Mouse (Mus musculus) thymus, postnatal 14 days (tissue): ENCODE data around the gene Paxx.

Experiments
- DNase-seq: peaks from one replicate; pipeline ENCODE4 v3.0.0; 2021

Paxx gene

GRCm38 (mm10) chr2:25460551-25461309 is at the start of gene Paxx:
Gene Paxx (minus strand): TSS chr2:25461094.
- peak; percentile 95 for DNase-seq

- no peak for DNase-seq
Measured at GRCm38 (mm10) chr2:25509912-25510311, 49.0 kb upstream of the Paxx start.

- DNase-seq: peak; percentile 78
Measured at GRCm38 (mm10) chr2:25506964-25507363, 46.1 kb upstream of the Paxx start.

GRCm38 (mm10) chr2:25505860-25506259 is 45.0 kb upstream of the Paxx start:
- DNase-seq: no peak

- DNase-seq: no peak
Measured at GRCm38 (mm10) chr2:25505000-25505399, 44.1 kb upstream of the Paxx start.

- no peak for DNase-seq
Measured at GRCm38 (mm10) chr2:25504538-25504937, 43.6 kb upstream of the Paxx start.

GRCm38 (mm10) chr2:25502726-25503125 is 41.8 kb upstream of the Paxx start:
- no peak for DNase-seq

- peak; percentile 31 for DNase-seq
Measured at GRCm38 (mm10) chr2:25501593-25502486, 40.9 kb upstream of the Paxx start, which contains the start of gene C8g. Gene C8g (minus strand): TSS chr2:25501719.

GRCm38 (mm10) chr2:25500576-25501405 is 39.9 kb upstream of the Paxx start, which contains the start of gene Fbxw5:
Gene Fbxw5 (plus strand): TSS chr2:25500750.
- peak; percentile 88 for DNase-seq

- peak; percentile 28 for DNase-seq
Measured at GRCm38 (mm10) chr2:25500071-25500575, 39.2 kb upstream of the Paxx start.

- no peak for DNase-seq
Measured at GRCm38 (mm10) chr2:25498622-25499478, 38.0 kb upstream of the Paxx start.

GRCm38 (mm10) chr2:25497846-25498575 is 37.1 kb upstream of the Paxx start:
- no peak for DNase-seq

GRCm38 (mm10) chr2:25496462-25496861 is 35.6 kb upstream of the Paxx start:
- DNase-seq: peak; percentile 30

- no peak for DNase-seq
Measured at GRCm38 (mm10) chr2:25493476-25493961, 32.6 kb upstream of the Paxx start, which contains the start of gene Lcn12. Gene Lcn12 (minus strand): TSS chr2:25493911.

- no peak for DNase-seq
Measured at GRCm38 (mm10) chr2:25492988-25493387, 32.1 kb upstream of the Paxx start.

GRCm38 (mm10) chr2:25488671-25489068 is 27.8 kb upstream of the Paxx start:
- DNase-seq: no peak

- DNase-seq: no peak
Measured at GRCm38 (mm10) chr2:25487965-25488670, 27.2 kb upstream of the Paxx start.

- DNase-seq: peak; percentile 65
Measured at GRCm38 (mm10) chr2:25484901-25485647, 24.2 kb upstream of the Paxx start.

GRCm38 (mm10) chr2:25482969-25483368 is 22.1 kb upstream of the Paxx start:
- peak; percentile 81 for DNase-seq
